Mouse (Mus musculus) limb, embryonic 11.5 days (tissue): ENCODE measurements around the gene Cfap221. TPM values are rescaled to one million over a fixed set of nuclear protein-coding genes. Genes with fewer than 3 reads are reported as not detected.

Experiments
- ATAC-seq: fragments of 200-750 bp; cut with Nextera tagmentation; 2 replicates; pipeline ENCODE4 v1.8.0; 2017; ENCODE audit warnings: low read depth; ENCODE audit not compliant: insufficient number of reproducible peaks, low FRiP score, low TSS enrichment
- DNase-seq: peaks from one replicate; pipeline ENCODE4 v3.0.0-alpha.2; 2015; ENCODE audit warnings: low spot score
- H3K27ac ChIP-seq: fragments of 300-500 bp; sonication (generic); replicated peaks from 2 replicates; pipeline ENCODE4 v1.5.1; 2014; ENCODE audit warnings: low read depth, mild to moderate bottlenecking, low read length
- H3K27me3 ChIP-seq: fragments of 300-500 bp; sonication (generic); 2 replicates; pipeline ENCODE4 v1.6.1; 2014; ENCODE audit warnings: mild to moderate bottlenecking, low read length, mixed read lengths; ENCODE audit not compliant: control insufficient read depth, insufficient read depth
- H3K36me3 ChIP-seq: fragments of 300-500 bp; sonication (generic); 2 replicates; pipeline ENCODE4 v1.6.1; 2014; ENCODE audit warnings: mild to moderate bottlenecking, low read length, moderate library complexity, mixed read lengths; ENCODE audit not compliant: control insufficient read depth, insufficient read depth
- H3K4me1 ChIP-seq: fragments of 300-500 bp; sonication (generic); 2 replicates; pipeline ENCODE4 v1.6.1; 2014; ENCODE audit warnings: low read length, mixed read lengths; ENCODE audit not compliant: control insufficient read depth, insufficient read depth
- H3K4me2 ChIP-seq: fragments of 300-500 bp; sonication (generic); 2 replicates; pipeline ENCODE4 v1.6.1; 2014; ENCODE audit warnings: low read depth, mild to moderate bottlenecking, moderate library complexity; ENCODE audit not compliant: severe bottlenecking
- H3K4me3 ChIP-seq: fragments of 300-500 bp; sonication (generic); 2 replicates; pipeline ENCODE4 v1.5.1; 2014; ENCODE audit warnings: low read depth, low read length
- H3K9ac ChIP-seq: fragments of 300-500 bp; sonication (generic); 2 replicates; pipeline ENCODE4 v1.6.1; 2014; ENCODE audit warnings: mild to moderate bottlenecking, low read length
- H3K9me3 ChIP-seq: fragments of 300-500 bp; sonication (generic); 2 replicates; pipeline ENCODE4 v1.6.1; 2016; ENCODE audit warnings: low read length; ENCODE audit not compliant: control insufficient read depth
- WGBS: fragments of 180-500 bp; shearing (Covaris S2); extraction: QIAGEN DNeasy Blood & Tissue Kit; methylation state at CpG from one replicate; pipeline ENCODE4 v1.1.7; 2014; 5-methylcytosine and 5-hydroxymethylcytosine counted together
- polyA plus RNA-seq: library from polyadenylated mRNA; unstranded; fragments of >200 nt; fragmentation: Nextera tagmentation; extraction: Ambion mirVana; gene quantifications from 2 replicates; pipeline ENCODE4 v1.2.1, GENCODE M21; 2014

Gene Cfap221
- polyA plus RNA-seq, 1 experiment from 2014 or later, result not detected

DNA sequence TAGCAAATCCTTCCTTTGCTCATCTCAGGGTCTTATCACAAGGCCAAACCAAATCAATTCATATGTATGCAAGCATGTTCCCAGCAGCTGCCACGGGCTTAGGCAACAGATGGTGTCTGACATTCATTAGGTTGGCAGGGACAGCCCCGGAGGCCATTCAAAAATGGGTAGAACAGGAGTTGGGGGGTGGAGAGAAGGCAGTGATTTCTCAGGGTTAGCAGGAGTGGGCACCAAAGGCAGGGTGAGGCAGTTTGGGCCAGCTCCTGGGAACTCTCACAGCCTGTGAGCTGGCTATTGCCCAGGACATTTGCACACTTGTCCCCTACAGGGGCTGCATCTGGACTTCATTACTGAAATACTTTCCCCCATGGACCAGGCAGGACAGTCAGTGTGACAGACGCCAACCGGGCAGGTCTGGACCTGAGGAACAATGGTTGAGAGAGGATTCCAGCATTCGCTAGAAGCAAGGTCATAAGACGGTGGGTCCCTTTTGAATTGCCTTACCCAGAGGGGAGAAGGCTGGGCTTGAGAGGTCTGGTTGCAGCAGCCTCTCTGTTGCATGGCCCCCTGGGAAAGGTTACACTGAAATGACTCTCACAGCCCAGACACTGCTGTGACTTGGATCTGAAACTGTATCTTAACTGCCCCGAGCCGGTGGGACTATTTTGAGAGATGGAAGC is 94.3 kb downstream of the Cfap221 start:
- H3K4me3 ChIP-seq, result no peak overlapping the region
- DNase-seq (peak; percentile 57), ATAC-seq (peak; percentile 36; the same call in 1 of the 2 replicates)
- H3K4me1 ChIP-seq, result peaks cover 11% of the 10 kb centered on the region; the same call in 1 of the 2 replicates
- H3K27ac ChIP-seq, result no peak overlapping the region; the same call in 1 of the 2 replicates
- no peaks in the 10 kb centered on the region for H3K36me3 ChIP-seq
- no peak overlapping the region for H3K9ac ChIP-seq
- H3K4me2 ChIP-seq, result no peak overlapping the region
- WGBS, result 15% methylated on average over 8 of the region's 8 CpGs
- no peaks in the 10 kb centered on the region for H3K9me3 ChIP-seq
- H3K27me3 ChIP-seq, result no peaks in the 10 kb centered on the region

GRCm38 (mm10) chr1:119899195-119900123 is 97.6 kb downstream of the Cfap221 start:
- Histone ChIP-seq H3K36me3 (no peaks in the 10 kb centered on the region), H3K9me3 (no peaks in the 10 kb centered on the region), H3K4me1 (peaks cover 11% of the 10 kb centered on the region; the same call in 1 of the 2 replicates), H3K27ac (no peak overlapping the region), H3K4me3 (no peak overlapping the region), H3K4me2 (no peak overlapping the region), H3K27me3 (no peaks in the 10 kb centered on the region), H3K9ac (no peak overlapping the region)
- 84% methylated on average over 11 of the region's 11 CpGs for WGBS
- DNase-seq (no peak), ATAC-seq (no peak)

DNA sequence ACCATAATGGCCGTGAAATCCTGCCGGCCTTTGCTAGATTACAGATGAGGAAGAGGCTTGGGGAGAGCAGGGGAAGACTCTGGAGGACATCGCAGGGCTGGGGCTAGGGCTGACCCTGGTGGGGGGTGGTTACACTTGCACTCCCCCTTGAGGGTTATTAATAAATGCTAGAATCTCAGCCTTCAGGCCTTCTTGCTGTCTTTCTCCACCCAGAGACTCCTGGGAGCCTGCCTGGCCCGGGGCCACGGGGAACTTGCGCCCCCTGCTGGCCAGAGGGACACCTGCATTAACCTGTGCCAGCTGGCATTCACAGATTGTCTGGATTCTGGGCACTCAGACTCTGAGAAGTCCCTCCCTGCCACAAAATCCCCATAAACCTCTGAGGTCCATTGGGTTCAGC is 102.1 kb downstream of the Cfap221 start:
- ATAC-seq (peak; percentile 45; the same call in 1 of the 2 replicates), DNase-seq (peak; percentile 78)
- no peaks in the 10 kb centered on the region for H3K9me3 ChIP-seq
- no peak overlapping the region for H3K9ac ChIP-seq
- no peaks in the 10 kb centered on the region for H3K4me1 ChIP-seq
- no peak overlapping the region for H3K4me3 ChIP-seq
- H3K36me3 ChIP-seq, result no peaks in the 10 kb centered on the region
- H3K27ac ChIP-seq, result no peak overlapping the region
- no peaks in the 10 kb centered on the region for H3K27me3 ChIP-seq
- 35% methylated on average over 6 of the region's 6 CpGs for WGBS
- H3K4me2 ChIP-seq, result no peak overlapping the region

GRCm38 (mm10) chr1:119893600-119893999 is 103.4 kb downstream of the Cfap221 start:
- Histone ChIP-seq H3K4me2 (no peak overlapping the region), H3K36me3 (no peaks in the 10 kb centered on the region), H3K27ac (no peak overlapping the region), H3K27me3 (no peaks in the 10 kb centered on the region), H3K9me3 (no peaks in the 10 kb centered on the region), H3K4me1 (no peaks in the 10 kb centered on the region), H3K9ac (no peak overlapping the region), H3K4me3 (no peak overlapping the region)
- no peak for ATAC-seq
- 86% methylated on average over 3 of the region's 3 CpGs for WGBS
- DNase-seq, result no peak

- H3K27ac ChIP-seq, result no peak overlapping the region
- H3K36me3 ChIP-seq, result no peaks in the 10 kb centered on the region
- ATAC-seq (no peak), DNase-seq (no peak)
- H3K9me3 ChIP-seq, result no peaks in the 10 kb centered on the region
- H3K4me1 ChIP-seq, result no peaks in the 10 kb centered on the region
- no peak overlapping the region for H3K4me3 ChIP-seq
- 77% methylated on average over 6 of the region's 6 CpGs for WGBS
- H3K9ac ChIP-seq, result no peak overlapping the region
- no peaks in the 10 kb centered on the region for H3K27me3 ChIP-seq
- no peak overlapping the region for H3K4me2 ChIP-seq
Measured at GRCm38 (mm10) chr1:119892933-119893332, 104.1 kb downstream of the Cfap221 start.

DNA sequence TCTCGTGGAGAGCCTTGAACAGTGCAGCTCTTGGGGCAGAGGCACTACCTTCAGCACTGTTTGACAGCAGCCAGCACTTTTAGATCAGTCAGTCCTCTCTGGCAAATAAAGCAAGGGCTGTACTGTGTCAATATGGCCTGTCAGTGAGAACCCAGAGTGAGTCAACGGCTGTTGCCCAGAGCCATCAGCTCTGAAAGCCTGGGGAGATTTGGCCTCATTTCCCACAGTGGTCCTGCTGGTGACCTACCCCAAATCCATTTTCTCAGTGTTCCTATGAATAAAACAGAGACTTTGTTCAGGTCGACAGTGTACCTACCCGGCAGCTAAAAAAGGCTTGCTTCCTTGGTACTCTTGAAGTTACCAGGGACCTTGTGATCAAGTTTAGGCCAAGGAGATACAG is 105.2 kb downstream of the Cfap221 start:
- H3K27me3 ChIP-seq, result no peaks in the 10 kb centered on the region
- H3K4me1 ChIP-seq, result no peaks in the 10 kb centered on the region
- ATAC-seq (no peak), DNase-seq (no peak)
- no peak overlapping the region for H3K9ac ChIP-seq
- H3K4me2 ChIP-seq, result no peak overlapping the region
- H3K36me3 ChIP-seq, result no peaks in the 10 kb centered on the region
- WGBS, result 72% methylated on average over 4 of the region's 4 CpGs
- H3K27ac ChIP-seq, result no peak overlapping the region
- H3K4me3 ChIP-seq, result no peak overlapping the region
- H3K9me3 ChIP-seq, result no peaks in the 10 kb centered on the region

DNA sequence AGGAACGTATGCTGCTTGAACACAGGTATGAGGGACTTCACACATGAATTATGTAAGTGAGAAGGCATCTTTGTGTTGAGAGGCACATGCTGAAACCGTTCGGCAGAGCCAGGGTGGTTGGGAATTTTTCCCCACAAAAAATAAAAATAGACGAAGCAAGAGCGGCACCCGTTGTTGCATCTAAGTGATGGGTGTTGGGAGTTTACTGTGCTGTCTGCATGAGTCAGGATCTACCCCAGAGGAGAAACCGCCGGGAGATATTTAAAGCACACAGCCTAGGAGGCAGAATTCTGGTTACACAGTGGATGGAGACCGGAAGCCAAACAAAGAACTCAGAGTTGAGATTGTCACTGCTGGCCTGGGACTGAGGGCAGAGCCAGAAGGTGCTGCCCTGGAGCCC is 105.9 kb downstream of the Cfap221 start:
- no peaks in the 10 kb centered on the region for H3K27me3 ChIP-seq
- ATAC-seq (no peak), DNase-seq (no peak)
- no peaks in the 10 kb centered on the region for H3K36me3 ChIP-seq
- no peaks in the 10 kb centered on the region for H3K9me3 ChIP-seq
- H3K4me1 ChIP-seq, result no peaks in the 10 kb centered on the region
- H3K4me2 ChIP-seq, result no peak overlapping the region
- H3K9ac ChIP-seq, result no peak overlapping the region
- H3K27ac ChIP-seq, result no peak overlapping the region
- WGBS, result 91% methylated on average over 9 of the region's 9 CpGs
- H3K4me3 ChIP-seq, result no peak overlapping the region

GRCm38 (mm10) chr1:119889347-119889746 is 107.7 kb downstream of the Cfap221 start:
- WGBS, result 92% methylated on average over 16 of the region's 16 CpGs
- ATAC-seq (no peak), DNase-seq (no peak)
- Histone ChIP-seq H3K9ac (no peak overlapping the region), H3K4me1 (no peaks in the 10 kb centered on the region), H3K27ac (no peak overlapping the region), H3K9me3 (no peaks in the 10 kb centered on the region), H3K4me2 (no peak overlapping the region), H3K27me3 (no peaks in the 10 kb centered on the region), H3K36me3 (no peaks in the 10 kb centered on the region), H3K4me3 (no peak overlapping the region)
